Mouse (Mus musculus): ENCODE data around the gene Fam19a3.
A peak's percentile ranks its signal among the peaks of the same experiment; 100 is the strongest.
"Not testable (repeated sequence)": the region's sequence is repeated elsewhere in the genome, so short reads cannot be mapped to it uniquely, and the experiment has no call there.

The Fam19a3 gene

GRCm38 (mm10) chr3:104781471-104781903 is at the start of gene Fam19a3:
Gene Fam19a3 (minus strand): TSS chr3:104781840.
- peak; percentile 68 for DNase-seq (ENCODE audit: low read depth)

GRCm38 (mm10) chr3:104822413-104822812 is 40.8 kb upstream of the Fam19a3 start:
- DNase-seq (ENCODE audit: low read depth): no peak

- DNase-seq (ENCODE audit: low read depth): no peak
Measured at GRCm38 (mm10) chr3:104820426-104820825, 38.8 kb upstream of the Fam19a3 start.

- DNase-seq (ENCODE audit: low read depth): no peak
Measured at GRCm38 (mm10) chr3:104818749-104819134, 37.1 kb upstream of the Fam19a3 start.

- peak; percentile 78 for DNase-seq (ENCODE audit: low read depth)
Measured at GRCm38 (mm10) chr3:104817991-104818748, 36.5 kb upstream of the Fam19a3 start, which contains the start of gene Mov10. Gene Mov10 (minus strand): TSS chr3:104818563.

GRCm38 (mm10) chr3:104817481-104817990 is 35.9 kb upstream of the Fam19a3 start:
- DNase-seq (ENCODE audit: low read depth): peak; percentile 58

GRCm38 (mm10) chr3:104816130-104816529 is 34.5 kb upstream of the Fam19a3 start:
- no peak for DNase-seq (ENCODE audit: low read depth)

GRCm38 (mm10) chr3:104815346-104815745 is 33.7 kb upstream of the Fam19a3 start:
- DNase-seq (ENCODE audit: low read depth): no peak

- no peak for DNase-seq (ENCODE audit: low read depth)
Measured at GRCm38 (mm10) chr3:104814746-104815145, 33.1 kb upstream of the Fam19a3 start.

- DNase-seq (ENCODE audit: low read depth): not testable (repeated sequence)
Measured at GRCm38 (mm10) chr3:104813227-104813626, 31.6 kb upstream of the Fam19a3 start.

- DNase-seq (ENCODE audit: low read depth): no peak
Measured at GRCm38 (mm10) chr3:104812254-104812653, 30.6 kb upstream of the Fam19a3 start.

- DNase-seq (ENCODE audit: low read depth): no peak
Measured at GRCm38 (mm10) chr3:104811752-104812151, 30.1 kb upstream of the Fam19a3 start.

GRCm38 (mm10) chr3:104805539-104805938 is 23.9 kb upstream of the Fam19a3 start:
- no peak for DNase-seq (ENCODE audit: low read depth)

GRCm38 (mm10) chr3:104804312-104804711 is 22.7 kb upstream of the Fam19a3 start:
- DNase-seq (ENCODE audit: low read depth): no peak

- no peak for DNase-seq (ENCODE audit: low read depth)
Measured at GRCm38 (mm10) chr3:104801481-104801880, 19.8 kb upstream of the Fam19a3 start.

GRCm38 (mm10) chr3:104800681-104801080 is 19.0 kb upstream of the Fam19a3 start:
- no peak for DNase-seq (ENCODE audit: low read depth)

GRCm38 (mm10) chr3:104796430-104797082 is 14.9 kb upstream of the Fam19a3 start:
- DNase-seq (ENCODE audit: low read depth): no peak

GRCm38 (mm10) chr3:104795661-104796340 is 14.2 kb upstream of the Fam19a3 start:
- no peak for DNase-seq (ENCODE audit: low read depth)

GRCm38 (mm10) chr3:104794953-104795470 is 13.4 kb upstream of the Fam19a3 start:
- no peak for DNase-seq (ENCODE audit: low read depth)

- DNase-seq (ENCODE audit: low read depth): no peak
Measured at GRCm38 (mm10) chr3:104793871-104794828, 12.5 kb upstream of the Fam19a3 start.

All from naive thymus-derived CD4-positive, alpha-beta T cell, adult 2 months (primary cell).